Mouse (Mus musculus) layer of hippocampus, postnatal 10 days (tissue): ENCODE results near the gene Ccdc17. TPM values are rescaled to one million over a fixed set of nuclear protein-coding genes. Genes with fewer than 3 reads are reported as not detected.

Source experiments
- DNase-seq, 2 experiments: peaks; one replicate each; pipeline ENCODE4 v3.0.0; 2021; ENCODE audit warnings: low spot score in 2 of 2
- long read RNA-seq: library from polyadenylated mRNA; stranded (forward); transcript quantifications from one replicate; pipeline ENCODE4 v2.0.0, GENCODE M21; 2023
- total RNA-seq, 2 experiments: library from RNA; stranded (reverse); gene quantifications; 2 replicates each; pipeline ENCODE4 v1.2.3; 2021

Gene Ccdc17
- 1 to 10 TPM; 3.0 to 3.3 TPM for total RNA-seq
- long read RNA-seq, partial matches to known transcripts = 1 of 6 reads
- long read RNA-seq, other reads (novel, unspliced or antisense) = 5 of 6 reads

- no peak for DNase-seq
Measured at GRCm38 (mm10) chr4:116596379-116596778, at the start of gene Ccdc17. TSS of gene Ccdc17 (plus strand) at chr4:116596654.

DNA sequence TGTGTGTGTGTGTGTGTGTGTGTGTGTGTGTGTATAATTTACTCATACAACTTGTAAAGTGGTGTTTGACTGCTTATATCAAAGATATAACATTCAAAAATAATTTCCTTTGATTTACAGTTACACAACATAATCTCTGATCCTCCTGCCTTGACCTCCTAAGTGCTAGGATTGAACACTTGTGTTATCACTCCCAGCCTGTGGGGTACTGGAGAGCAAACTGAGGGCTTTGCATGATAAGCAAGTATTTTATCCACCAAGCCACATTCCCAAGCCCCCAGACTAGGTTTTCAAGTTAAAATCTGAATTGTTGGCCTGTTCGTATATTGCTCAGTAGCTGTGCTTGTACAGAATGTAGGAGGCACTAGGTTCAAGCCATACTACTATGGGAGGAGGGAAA is 46.0 kb upstream of the Ccdc17 start:
- no peak for DNase-seq

DNA sequence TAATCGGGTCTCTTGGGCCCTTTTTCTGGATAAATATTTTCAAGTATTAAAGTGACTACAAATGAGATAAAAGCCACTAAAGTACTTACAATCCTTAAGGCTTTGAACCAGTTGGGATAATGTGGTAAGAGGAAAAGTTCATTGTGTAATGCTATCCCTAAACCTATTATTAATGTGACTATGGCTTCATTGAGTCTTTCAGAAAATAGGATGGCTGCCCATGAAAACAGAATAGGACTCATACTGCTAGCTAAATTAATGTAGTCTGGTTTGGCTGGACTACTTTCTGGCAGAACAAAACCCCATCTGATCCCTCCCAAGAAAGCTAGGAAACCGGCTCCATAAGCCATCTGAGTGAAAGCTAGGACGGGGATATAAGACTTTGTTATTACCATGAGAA is 43.4 kb upstream of the Ccdc17 start:
- no peak for DNase-seq

- peak; percentile 77 to 83 for DNase-seq
Measured at GRCm38 (mm10) chr4:116555413-116556300, 40.8 kb upstream of the Ccdc17 start, which contains the start of gene Tmem69. TSS of gene Tmem69 (minus strand) at chr4:116555936.

- peak; percentile 90 to 92 for DNase-seq
Measured at GRCm38 (mm10) chr4:116556561-116557305, 39.7 kb upstream of the Ccdc17 start.

DNA sequence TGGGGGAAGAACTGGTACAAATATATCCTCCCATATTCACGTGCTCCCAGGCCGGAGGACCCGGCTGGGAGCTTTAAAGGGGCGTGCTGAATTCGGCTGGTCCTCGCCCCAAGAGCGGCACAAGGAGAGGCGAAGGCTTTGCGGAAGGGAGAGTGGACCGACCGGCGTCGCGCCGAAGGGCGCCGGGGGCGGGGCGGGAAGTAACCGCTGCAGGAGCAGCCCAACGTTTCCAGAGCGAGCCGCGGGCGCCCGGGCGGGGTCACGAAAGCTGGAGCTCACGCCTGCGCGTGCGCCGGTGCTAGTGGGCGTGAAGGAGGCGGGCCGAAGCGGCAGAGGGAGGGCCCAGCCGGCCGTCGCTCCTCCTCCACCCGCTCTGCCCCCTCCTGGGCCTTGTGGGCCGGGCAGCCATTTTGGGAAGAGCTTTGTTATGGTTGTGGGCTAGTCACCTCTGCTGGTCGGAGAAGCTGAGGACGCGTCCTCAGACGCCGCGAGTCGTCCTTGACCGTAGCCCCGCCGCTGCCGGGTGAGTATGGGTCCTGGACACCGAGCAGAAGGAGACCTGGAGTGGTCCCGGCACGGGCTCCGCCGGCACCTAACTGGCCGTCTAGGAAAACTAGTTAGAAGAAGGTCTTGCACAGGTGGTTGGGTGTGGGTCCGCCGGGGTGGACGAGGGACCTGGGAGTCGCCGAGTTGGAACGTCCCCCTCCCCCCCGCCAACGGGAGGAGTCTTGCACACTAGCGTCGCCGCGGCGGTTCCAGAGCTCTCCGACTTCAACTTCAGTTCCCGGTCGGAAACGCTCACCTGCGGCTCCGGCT is 38.9 kb upstream of the Ccdc17 start, which contains the start of gene Gpbp1l1:
TSS of gene Gpbp1l1 (plus strand) at position 353 of the 816 bp plus-strand sequence.
- peak; percentile 97 to 98 for DNase-seq

DNA sequence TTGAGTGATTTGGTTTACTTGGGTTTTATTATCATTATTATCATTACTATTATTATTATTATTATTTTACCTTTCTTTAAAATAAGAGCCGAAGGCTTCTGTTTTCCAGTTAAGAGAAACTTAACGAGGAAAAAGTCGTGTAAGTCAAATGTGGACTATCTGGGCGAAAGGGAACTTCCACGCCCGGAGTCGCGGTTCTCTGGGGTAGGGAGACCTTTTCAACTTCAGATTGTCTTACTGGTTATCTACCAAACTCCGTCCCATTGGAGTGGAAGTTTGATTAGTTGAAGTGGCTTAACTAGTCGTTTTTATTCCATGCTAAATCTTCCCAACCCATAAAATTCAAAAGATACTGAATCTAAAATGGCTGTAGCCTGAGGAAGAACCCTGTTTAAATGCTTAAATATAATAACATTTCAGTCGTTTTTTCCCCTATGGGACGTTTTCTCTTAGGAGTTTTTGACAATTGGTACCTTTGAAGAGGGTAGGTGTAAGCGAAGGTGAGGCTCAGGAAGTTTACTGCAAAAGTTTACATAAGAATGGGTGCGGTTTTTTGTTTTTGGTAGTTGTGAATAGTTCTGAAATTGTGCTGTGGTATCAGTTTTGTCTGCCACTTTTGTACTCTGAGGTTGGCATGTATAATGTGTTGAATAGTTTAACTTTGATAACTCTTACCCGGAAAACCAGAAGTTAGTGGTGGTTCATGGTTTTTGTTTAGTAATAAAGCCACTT is 38.1 kb upstream of the Ccdc17 start:
- no peak for DNase-seq

- no peak for DNase-seq
Measured at GRCm38 (mm10) chr4:116595793-116596192, 661 bp upstream of the Ccdc17 start.

GRCm38 (mm10) chr4:116596978-116597881 is 776 bp downstream of the Ccdc17 start:
- peak; percentile 83 for DNase-seq

GRCm38 (mm10) chr4:116612621-116613020 is 16.2 kb downstream of the Ccdc17 start:
- no peak for DNase-seq

DNA sequence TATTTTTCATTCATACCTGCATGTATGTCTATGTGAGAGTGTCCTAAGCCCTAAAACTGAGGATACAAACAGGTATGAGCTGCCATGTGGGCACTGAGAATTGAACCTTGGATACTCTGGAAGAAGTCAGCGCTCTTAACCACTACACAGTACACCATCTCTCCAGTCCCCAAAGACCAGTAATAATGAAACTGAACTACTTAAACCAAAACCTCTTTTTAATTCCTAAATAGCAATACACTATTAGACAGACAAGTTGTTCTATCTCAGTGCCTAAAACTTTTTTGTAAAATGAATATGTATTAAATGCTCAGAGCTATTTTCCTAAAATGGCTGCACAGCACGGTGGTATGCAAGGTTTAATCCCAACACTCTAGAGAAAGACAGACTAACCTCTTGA is 18.8 kb downstream of the Ccdc17 start:
- DNase-seq = no peak

- no peak for DNase-seq
Measured at GRCm38 (mm10) chr4:116624831-116625230, 28.4 kb downstream of the Ccdc17 start.

DNA sequence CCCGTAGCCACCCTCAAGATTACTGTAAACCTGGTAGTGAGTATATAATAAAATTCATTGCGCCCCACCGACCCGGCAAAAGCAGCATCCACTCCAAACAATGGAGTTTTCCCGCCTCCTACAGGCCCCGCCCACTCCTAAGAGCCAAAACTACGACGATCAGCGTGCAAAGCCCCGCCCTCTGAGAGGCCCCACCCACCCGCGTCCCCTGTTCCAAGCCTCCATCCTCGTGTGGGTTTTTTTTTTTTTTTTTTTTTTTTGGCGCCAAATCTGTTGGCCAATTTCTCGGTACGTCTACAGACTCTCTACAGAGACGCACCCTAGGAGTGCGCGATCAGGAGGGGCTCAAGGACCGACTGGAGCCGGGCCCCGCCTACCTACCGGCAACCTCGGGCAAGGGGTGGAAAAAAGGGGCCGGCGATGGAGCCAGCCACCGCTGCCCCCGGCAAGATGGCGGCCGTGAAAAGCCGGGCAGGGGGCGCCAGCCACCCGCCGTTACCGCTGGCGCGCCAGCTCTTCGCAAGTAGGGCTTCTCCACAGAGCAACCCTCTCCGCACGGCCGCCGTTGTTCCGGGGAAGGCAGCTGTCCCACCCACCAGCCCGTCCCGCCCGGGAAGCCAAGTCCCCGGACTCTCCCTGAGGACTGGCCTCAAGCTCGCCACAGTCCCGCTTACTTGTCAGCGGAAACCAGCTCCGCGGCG is 30.4 kb downstream of the Ccdc17 start:
- DNase-seq = peak; percentile 71 to 78

DNA sequence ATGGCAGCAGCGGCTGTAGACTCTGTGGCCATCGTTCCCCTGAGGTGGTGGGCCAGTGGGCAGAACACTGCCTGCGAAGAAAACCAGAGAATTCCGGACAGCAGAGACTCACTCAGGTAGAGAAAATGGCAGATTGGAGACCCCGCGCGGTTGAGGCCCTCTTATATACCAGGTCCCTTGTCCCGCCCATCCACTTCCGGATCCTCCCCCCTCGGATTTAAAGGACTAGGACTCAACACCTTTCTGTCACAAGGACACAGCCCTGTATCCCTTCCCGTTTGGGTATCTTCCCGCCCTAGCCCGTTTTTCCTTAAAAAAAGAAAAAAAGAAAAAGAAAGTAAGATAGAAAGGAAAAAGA is 30.9 kb downstream of the Ccdc17 start:
- peak; percentile 91 for DNase-seq

DNA sequence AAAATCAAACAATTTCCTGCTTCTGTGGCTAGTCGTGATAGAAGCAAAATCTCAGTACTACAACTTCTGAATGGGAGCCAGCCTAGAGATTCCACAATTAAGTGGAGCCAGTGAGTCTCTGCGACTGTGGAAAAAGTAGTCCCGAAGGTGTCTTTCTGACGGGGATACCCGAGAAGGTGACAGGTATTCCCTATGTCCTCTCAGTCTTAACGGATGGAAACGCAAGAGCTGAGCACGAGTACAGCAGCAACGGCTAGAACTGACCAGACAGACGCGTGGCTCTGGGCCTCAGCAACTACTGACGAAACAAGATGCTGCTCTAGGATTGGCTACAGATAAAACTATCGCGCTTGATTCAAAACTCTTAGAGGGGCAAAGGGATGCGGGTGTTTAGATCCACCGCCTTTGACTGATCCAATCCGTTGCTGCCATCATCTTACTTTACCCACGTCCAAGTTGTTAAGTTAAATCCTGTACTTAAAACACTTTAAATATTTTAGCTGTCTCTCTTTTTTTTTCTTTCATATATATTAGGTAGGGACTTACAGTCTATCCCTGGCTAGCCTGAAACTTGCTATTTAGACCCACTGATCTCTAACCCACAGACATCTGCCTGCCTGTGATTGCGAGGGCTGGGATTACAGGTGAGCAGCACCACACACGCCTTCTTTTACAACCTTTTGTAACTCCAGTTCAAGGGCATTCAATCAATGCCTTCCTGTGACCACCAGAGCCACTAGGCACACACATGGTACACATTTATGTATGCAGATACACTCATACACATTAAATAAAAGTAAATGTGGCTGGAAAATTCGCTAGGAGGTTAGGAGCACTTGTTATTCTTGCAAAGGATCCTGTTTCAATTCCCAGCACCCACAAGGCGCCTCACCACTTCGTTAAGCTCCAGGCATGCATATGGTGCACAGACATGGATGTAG is 31.5 kb downstream of the Ccdc17 start, which contains the start of gene Nasp:
TSS of gene Nasp (minus strand) at position 220 of the 941 bp plus-strand sequence.
- peak; percentile 78 to 80 for DNase-seq

DNA sequence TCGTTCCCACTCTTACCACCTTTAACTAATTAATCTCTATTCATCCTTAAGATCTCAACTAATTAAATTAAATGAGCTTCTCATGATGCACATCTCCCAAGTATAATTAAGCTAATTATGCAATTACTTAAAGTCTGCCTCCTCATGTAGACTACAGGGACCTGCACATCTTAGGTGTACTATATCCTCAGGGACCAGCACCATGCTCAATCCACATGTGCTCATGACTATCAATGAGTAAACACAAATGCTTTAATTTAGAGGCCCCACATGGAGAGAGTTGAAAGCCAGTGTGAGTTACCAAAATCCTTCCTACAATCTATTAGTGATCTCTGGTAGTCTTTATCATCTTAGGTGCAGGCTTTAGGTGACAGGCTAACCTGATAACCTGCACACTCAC is 38.7 kb downstream of the Ccdc17 start:
- no peak for DNase-seq

DNA sequence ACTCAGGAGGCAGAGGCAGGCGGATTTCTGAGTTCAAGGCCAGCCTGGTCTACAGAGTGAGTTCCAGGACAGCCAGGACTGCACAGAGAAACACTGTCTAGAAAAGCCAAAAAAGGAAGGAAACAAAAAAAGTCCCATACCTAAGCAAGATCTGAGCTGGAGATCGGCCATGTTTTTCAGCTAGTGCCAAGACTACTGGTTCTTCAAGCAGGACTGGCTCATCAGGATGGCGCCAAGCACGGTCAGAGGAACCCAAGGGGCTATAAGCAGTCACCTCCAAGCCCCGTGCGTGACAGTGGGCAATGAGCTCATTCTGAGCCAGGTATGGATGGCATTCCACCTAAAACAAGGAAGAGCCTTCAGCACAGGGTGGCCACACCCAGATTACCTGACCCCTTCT is 42.4 kb downstream of the Ccdc17 start:
- no peak for DNase-seq

- no peak for DNase-seq
Measured at GRCm38 (mm10) chr4:116642071-116642470, 45.6 kb downstream of the Ccdc17 start.
